Mouse (Mus musculus) heart, embryonic 13.5 days (tissue): ENCODE measurements at regions not wholly inside any gene's neighbourhood (a gene's known extent, or its start where the extent isn't known, plus 50 kb on each side); places are given as distances from the start of the nearest gene placed in this dataset.

Experiments
- ATAC-seq: fragments of 200-750 bp; cut with Nextera tagmentation; 2 replicates; pipeline ENCODE4 v1.8.0; 2017; ENCODE audit warnings: moderate TSS enrichment; ENCODE audit not compliant: insufficient number of reproducible peaks, low FRiP score, low TSS enrichment; ENCODE audit errors: extremely low read depth
- H3K27ac ChIP-seq: fragments of 300-500 bp; sonication (generic); replicated peaks from 2 replicates; pipeline ENCODE4 v1.5.1; 2015; ENCODE audit warnings: moderate library complexity, mild to moderate bottlenecking, inconsistent platforms
- H3K27me3 ChIP-seq: fragments of 300-500 bp; sonication (generic); replicated peaks from 2 replicates; pipeline ENCODE4 v1.6.1; 2015; ENCODE audit warnings: mild to moderate bottlenecking, inconsistent platforms
- H3K36me3 ChIP-seq: fragments of 300-500 bp; sonication (generic); 2 replicates; pipeline ENCODE4 v1.6.1; 2015; ENCODE audit warnings: mild to moderate bottlenecking, inconsistent platforms
- H3K4me1 ChIP-seq: fragments of 300-500 bp; sonication (generic); 2 replicates; pipeline ENCODE4 v1.6.1; 2015; ENCODE audit warnings: inconsistent platforms
- H3K4me2 ChIP-seq: fragments of 300-500 bp; sonication (generic); 2 replicates; pipeline ENCODE4 v1.6.1; 2015; ENCODE audit warnings: inconsistent platforms, mild to moderate bottlenecking, moderate library complexity
- H3K4me3 ChIP-seq: fragments of 300-500 bp; sonication (generic); 2 replicates; pipeline ENCODE4 v1.5.1; 2015; ENCODE audit warnings: moderate library complexity, mild to moderate bottlenecking, inconsistent platforms
- H3K9ac ChIP-seq: fragments of 300-500 bp; sonication (generic); 2 replicates; pipeline ENCODE4 v1.6.1; 2015; ENCODE audit warnings: inconsistent platforms, mild to moderate bottlenecking, moderate library complexity
- H3K9me3 ChIP-seq: fragments of 300-500 bp; sonication (generic); 2 replicates; pipeline ENCODE4 v1.6.1; 2016; ENCODE audit warnings: inconsistent platforms
- WGBS: fragments of 180-500 bp; shearing (Covaris S2); methylation state at CpG from one replicate; pipeline ENCODE4 v1.1.7; 2015; ENCODE audit warnings: mixed read lengths; 5-methylcytosine and 5-hydroxymethylcytosine counted together

DNA sequence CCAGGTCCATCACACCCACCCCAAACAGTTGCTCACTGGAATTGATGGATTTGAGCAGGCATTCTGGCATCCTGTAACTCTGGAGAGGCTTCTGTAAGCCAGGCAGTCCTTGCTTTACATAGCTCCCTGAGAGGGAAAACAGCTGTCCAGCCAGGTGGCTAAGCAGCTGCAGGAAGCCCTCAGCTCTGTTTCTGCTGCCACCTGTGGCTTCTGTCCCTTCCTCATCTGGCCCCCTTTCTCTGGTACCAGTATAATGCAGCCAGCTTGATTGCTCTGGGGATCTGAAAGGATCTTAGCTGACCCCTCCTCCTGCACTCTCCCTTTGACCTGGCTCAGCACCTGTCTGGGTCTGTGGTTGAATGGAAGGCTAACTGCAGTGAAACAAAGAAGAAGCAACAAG, 365.4 kb upstream of the Smim15 start:
- ATAC-seq = no peak
- no peaks in the 10 kb centered on the region for H3K9me3 ChIP-seq
- no peak overlapping the region for H3K9ac ChIP-seq
- H3K27me3 ChIP-seq = peaks cover 6% of the 10 kb centered on the region
- H3K36me3 ChIP-seq = no peaks in the 10 kb centered on the region
- no peak overlapping the region for H3K27ac ChIP-seq
- no peak overlapping the region for H3K4me2 ChIP-seq
- H3K4me3 ChIP-seq = no peak overlapping the region
- peaks cover 15% of the 10 kb centered on the region for H3K4me1 ChIP-seq

DNA sequence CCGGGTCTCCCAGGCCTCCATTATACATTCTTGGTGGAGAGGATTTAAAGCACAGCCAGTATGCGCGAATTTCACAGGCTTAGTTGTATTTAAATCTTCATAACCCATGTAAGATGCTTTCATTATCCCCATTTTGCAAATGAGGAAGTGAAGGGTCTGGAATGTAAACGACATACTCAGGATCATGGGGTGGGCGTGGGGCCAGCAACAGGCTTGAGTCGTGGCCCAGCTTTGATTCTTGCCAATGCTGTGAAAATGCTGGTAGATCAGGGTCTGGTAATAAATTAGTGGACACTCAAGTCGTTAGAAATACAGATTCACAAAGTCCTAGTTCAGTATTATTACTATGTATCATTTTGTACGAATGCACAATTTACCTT, 367.2 kb upstream of the Smim15 start:
- Histone ChIP-seq H3K4me3 (no peak overlapping the region), H3K9ac (no peak overlapping the region), H3K4me1 (peaks cover 15% of the 10 kb centered on the region), H3K4me2 (no peak overlapping the region; the same call in 1 of the 2 replicates), H3K36me3 (no peaks in the 10 kb centered on the region), H3K9me3 (no peaks in the 10 kb centered on the region), H3K27ac (peak overlapping the region; percentile 77), H3K27me3 (peaks cover 6% of the 10 kb centered on the region)
- ATAC-seq = no peak
- 53% methylated on average over 8 of the region's 8 CpGs for WGBS

DNA sequence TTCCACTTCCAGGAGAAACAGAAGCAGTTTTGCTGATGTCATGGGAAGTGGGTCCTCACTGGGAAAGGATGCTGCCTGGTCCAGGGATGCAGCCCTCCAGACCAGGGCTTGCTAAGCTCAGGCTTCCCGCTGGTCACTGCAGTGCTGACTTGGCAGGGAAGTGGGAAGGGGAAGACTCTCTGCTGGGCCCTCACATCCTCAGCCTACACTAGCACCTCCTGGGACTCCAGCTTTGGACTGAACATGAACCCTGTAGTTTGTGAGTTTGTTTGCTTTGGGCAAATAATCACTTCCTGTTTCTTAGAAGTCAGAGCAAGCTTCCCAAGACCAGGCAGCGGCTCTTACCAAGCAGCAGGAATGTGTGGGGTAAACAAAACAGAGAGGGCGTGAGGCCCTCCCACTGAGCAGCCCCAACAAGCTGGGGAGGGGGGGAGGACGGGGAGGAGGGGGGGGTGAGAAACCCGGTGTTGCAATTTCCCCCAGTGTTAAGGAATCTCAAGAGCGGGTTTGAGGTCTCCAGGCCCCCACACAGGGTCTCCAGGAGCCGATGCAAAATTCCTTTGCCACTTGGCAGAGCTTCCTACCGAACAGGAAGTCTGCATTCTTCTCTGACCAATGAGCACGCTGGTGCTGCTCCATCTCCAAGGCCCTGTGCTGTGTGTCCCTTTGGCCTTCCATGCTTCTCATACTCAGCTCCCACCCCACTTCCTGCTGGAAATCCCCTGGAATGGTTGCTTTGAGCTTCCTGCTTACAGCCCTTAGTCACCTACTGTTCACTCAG, 367.7 kb upstream of the Smim15 start:
- ATAC-seq = 0 out of 2 replicates have a peak, but pooled peaks have one; percentile 44
- WGBS = 12% methylated on average over 9 of the region's 9 CpGs
- Histone ChIP-seq H3K9ac (no peak overlapping the region), H3K27ac (peak overlapping the region; percentile 77), H3K4me1 (peaks cover 15% of the 10 kb centered on the region), H3K27me3 (peaks cover 4% of the 10 kb centered on the region), H3K36me3 (no peaks in the 10 kb centered on the region), H3K4me2 (peak overlapping the region; percentile 35), H3K4me3 (no peak overlapping the region), H3K9me3 (no peaks in the 10 kb centered on the region)

DNA sequence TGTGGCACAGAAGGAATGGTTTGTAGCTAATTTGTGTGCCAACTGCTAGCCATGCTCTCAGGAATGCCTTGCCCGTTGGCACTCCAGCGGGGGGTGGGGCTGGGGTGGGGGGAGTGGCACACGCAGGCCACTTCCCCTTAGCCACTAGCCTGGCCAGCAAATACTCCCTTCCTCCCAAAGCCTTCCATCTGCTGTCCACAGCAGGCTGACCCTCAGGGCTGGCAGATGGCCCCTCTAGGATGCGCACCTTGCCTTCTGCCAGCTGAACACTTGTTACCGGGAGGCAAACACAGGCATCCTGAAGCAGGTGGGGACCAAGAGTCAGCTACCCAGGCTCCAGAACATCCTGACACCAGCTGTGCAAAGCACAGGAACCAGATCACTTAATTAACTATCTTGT, 372.1 kb upstream of the Smim15 start:
- WGBS = 74% methylated on average over 5 of the region's 5 CpGs

DNA sequence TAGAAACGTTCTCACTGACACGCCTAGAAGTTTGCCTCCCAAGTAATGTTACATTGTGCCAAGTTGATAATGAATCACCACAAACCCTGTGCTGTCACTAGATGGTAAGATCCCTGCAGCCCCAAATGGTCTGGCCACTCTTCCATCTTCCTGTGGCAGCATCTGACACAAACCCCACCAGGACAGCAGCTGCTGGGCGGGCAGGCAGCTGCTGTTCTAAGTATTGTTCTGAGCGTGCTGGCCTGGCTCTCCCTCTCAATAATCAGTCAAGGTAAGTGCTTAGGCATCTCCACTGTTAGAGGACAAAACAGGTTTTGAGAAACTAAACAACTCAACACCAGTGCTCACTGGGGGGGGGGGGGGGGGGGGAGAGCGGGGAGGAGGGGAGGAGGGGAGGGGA, 375.7 kb upstream of the Smim15 start:
- Histone ChIP-seq H3K9ac (no peak overlapping the region), H3K27me3 (peaks cover 34% of the 10 kb centered on the region), H3K36me3 (no peaks in the 10 kb centered on the region), H3K9me3 (no peaks in the 10 kb centered on the region), H3K27ac (no peak overlapping the region), H3K4me3 (no peak overlapping the region), H3K4me1 (no peaks in the 10 kb centered on the region), H3K4me2 (no peak overlapping the region)
- no peak for ATAC-seq
- 56% methylated on average over 4 of the region's 5 CpGs for WGBS

More for the DNA sequence above, 372.1 kb upstream of the Smim15 start:
- H3K36me3 ChIP-seq = no peaks in the 10 kb centered on the region
- no peak overlapping the region for H3K4me3 ChIP-seq
- no peak overlapping the region for H3K4me2 ChIP-seq
- peaks cover 9% of the 10 kb centered on the region for H3K27me3 ChIP-seq
- H3K4me1 ChIP-seq = peaks cover 14% of the 10 kb centered on the region
- no peak overlapping the region for H3K9ac ChIP-seq
- H3K9me3 ChIP-seq = no peaks in the 10 kb centered on the region
- H3K27ac ChIP-seq = no peak overlapping the region
- ATAC-seq = no peak

DNA sequence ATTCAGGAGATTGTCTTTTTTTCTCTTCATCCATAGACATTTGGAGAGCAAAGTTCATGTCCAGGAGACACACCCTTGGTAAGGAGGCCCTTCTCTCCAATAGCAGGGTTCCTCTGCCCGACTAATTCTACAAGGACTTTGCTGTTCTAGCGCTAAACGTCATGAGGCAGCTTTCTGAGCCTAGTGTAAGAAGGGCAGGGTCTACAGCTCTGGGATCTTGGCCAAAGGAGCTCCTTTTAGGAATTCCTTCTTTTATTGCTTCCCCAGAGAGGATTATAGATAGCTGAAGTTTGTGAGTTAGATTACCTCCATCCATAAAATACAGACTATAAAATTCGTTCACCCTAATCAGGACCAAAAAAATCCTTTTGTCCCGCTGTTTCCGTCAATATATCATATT, 378.5 kb upstream of the Smim15 start:
- Histone ChIP-seq H3K9me3 (no peaks in the 10 kb centered on the region), H3K27ac (no peak overlapping the region), H3K27me3 (peaks cover 43% of the 10 kb centered on the region), H3K36me3 (no peaks in the 10 kb centered on the region), H3K4me1 (no peaks in the 10 kb centered on the region), H3K4me2 (no peak overlapping the region), H3K9ac (no peak overlapping the region), H3K4me3 (no peak overlapping the region)
- WGBS = 80% methylated on average over 6 of the region's 6 CpGs
- no peak for ATAC-seq

DNA sequence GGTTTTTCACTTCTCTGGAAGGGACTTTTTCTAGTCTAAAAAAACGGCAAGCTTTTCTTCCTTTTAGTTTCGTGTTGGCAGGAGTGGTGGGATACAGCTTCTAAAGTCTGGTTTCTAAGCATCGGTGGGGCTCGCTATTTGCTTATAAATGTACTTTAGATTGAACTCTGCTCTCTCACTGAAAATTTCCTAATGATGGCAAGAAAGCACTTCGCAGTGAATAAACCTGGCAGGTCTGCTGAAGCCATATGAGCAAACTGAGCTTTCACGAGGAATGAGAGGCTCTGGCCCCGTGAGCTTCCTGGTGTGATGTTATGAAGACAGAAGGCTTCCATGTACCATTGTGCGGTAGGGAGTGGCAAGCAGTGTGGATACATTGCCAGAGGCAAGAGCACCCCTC, 380.0 kb upstream of the Smim15 start:
- Histone ChIP-seq H3K9me3 (no peaks in the 10 kb centered on the region), H3K27me3 (peaks cover 43% of the 10 kb centered on the region), H3K27ac (no peak overlapping the region), H3K4me2 (no peak overlapping the region), H3K9ac (no peak overlapping the region), H3K4me3 (no peak overlapping the region), H3K36me3 (no peaks in the 10 kb centered on the region), H3K4me1 (no peaks in the 10 kb centered on the region)
- WGBS = 57% methylated on average over 8 of the region's 8 CpGs
- ATAC-seq = no peak

DNA sequence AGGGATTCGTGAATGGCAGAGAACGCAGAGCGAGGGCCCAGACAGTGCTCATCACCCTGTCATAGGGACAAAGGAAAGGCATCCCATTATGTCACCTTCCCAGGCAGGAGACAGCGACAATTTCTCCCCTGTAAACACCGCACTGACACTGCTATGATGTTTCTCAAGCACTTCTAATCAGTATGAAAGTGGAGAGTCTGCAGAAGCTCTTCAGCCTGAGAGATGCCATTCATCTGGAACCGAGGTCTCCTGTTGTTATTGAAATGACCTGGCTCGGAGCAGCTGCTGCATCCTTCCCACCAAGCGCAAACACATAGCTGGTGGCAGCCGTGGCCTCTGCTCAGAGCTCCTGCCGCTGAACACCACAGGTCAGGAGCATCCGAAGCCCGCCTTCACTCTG, 380.5 kb upstream of the Smim15 start:
- WGBS = 29% methylated on average over 12 of the region's 12 CpGs
- Histone ChIP-seq H3K4me3 (no peak overlapping the region), H3K36me3 (no peaks in the 10 kb centered on the region), H3K27me3 (peaks cover 43% of the 10 kb centered on the region), H3K9ac (no peak overlapping the region), H3K4me2 (no peak overlapping the region), H3K4me1 (no peaks in the 10 kb centered on the region), H3K9me3 (no peaks in the 10 kb centered on the region), H3K27ac (no peak overlapping the region)
- ATAC-seq = no peak

DNA sequence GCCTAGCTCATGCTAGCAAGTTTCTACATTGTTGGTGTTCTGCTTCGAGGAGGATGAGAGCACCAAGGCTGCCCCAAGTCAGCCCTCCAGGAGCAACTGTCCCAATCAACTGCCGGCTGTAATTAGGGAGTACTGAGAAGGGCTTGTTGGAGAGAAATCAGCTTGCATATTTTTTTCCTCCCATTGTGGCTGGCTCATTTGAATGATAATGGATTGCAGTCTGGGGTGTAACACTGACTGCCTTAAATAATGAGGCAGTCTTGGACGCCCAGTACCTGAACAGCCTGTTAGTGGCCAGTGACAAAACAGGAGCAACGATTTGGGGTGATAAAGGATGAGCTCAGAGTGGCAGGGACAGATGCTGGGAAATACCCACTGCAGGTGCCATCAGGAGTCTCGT, 382.8 kb upstream of the Smim15 start:
- no peak overlapping the region for H3K4me2 ChIP-seq
- peaks cover 31% of the 10 kb centered on the region for H3K27me3 ChIP-seq
- H3K4me3 ChIP-seq = no peak overlapping the region
- no peaks in the 10 kb centered on the region for H3K9me3 ChIP-seq
- 35% methylated on average over 5 of the region's 5 CpGs for WGBS
- no peak for ATAC-seq
- H3K36me3 ChIP-seq = no peaks in the 10 kb centered on the region
- H3K4me1 ChIP-seq = no peaks in the 10 kb centered on the region
- no peak overlapping the region for H3K27ac ChIP-seq
- no peak overlapping the region for H3K9ac ChIP-seq

DNA sequence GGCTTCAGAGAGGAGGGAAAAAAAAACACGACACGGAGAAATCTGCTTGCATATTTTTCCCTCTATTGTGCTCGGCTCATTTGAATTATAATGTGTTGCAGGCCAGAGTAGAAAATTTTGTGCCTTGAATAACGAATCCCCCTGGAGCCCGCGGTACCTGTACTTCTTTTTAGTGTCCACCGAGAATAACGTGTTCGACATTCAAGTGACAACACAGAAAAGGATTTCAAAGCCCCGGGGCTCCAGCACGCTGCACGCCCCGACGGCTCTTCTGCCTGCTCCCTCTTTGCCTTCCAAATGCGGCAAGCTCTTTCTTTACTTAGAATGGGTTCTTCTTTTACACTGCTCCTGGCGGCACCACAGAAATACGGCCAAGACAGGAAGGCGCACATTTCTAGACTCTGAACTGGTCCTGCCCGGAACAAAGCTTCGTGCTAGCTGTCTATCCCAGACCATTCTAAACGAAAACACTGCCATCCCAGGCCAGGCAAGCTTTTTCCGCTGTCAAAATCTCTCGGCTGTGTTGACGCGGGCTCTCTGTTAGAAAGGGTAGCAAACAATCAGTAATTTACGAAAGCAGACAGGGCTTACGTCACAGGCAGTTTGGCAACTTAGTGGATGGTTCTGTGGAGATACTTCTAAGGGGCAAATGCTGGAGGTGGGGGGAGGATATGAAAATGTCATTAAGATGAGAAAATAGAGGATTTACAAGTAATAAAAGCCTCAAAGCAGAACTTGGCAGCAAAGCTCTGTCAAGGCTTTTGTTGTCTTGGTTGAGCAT, 398.2 kb upstream of the Smim15 start:
- H3K27me3 ChIP-seq = peaks cover 55% of the 10 kb centered on the region
- H3K9me3 ChIP-seq = no peaks in the 10 kb centered on the region
- H3K36me3 ChIP-seq = no peaks in the 10 kb centered on the region
- H3K9ac ChIP-seq = peak overlapping the region; percentile 65
- ATAC-seq = no peak
- no peak overlapping the region for H3K27ac ChIP-seq
- peak overlapping the region; percentile 73 for H3K4me2 ChIP-seq
- peaks cover 26% of the 10 kb centered on the region for H3K4me1 ChIP-seq
- WGBS = 5% methylated on average over 27 of the region's 27 CpGs
- peak overlapping the region; percentile 49 for H3K4me3 ChIP-seq

DNA sequence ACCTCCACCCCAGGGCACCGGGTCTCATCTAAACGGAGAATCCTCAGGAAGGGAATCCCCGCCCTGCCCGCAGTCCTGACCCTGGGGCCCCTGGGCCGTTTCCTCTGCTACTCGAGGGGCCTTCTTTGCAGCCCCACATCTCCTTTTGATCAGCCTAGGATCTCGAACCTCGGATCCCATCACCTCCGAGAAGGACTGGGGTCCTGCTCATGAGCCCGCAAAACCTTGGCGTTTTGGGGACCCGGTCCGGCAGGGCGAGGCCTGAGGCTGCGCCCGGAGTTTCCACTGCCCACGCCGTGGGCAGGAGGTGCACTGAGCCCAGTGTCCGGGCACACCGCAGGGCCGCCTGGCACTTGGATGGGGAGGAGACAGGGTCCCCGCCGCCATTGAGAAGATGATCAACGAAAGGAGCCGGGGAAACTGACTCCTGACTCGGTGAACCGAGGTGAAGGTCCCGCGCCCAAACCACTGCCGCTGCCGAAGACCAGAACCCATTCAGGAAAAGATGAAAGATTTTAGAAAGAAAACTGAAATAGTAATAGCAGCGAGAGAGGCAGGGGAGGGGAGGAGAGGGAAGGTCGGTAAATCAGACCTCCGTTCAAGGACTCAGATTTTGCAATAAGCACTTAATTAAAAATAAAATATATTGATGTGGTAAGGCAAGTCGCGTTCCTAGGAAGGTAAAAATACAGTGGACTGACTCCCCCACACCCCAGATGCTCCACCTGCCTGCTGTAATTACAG, 399.0 kb upstream of the Smim15 start:
- peak overlapping the region; percentile 73 for H3K4me2 ChIP-seq

More for the DNA sequence above, 399.0 kb upstream of the Smim15 start:
- Histone ChIP-seq H3K36me3 (no peaks in the 10 kb centered on the region), H3K9me3 (no peaks in the 10 kb centered on the region), H3K9ac (peak overlapping the region; percentile 65), H3K27me3 (peaks cover 55% of the 10 kb centered on the region), H3K27ac (no peak overlapping the region), H3K4me3 (peak overlapping the region; percentile 49), H3K4me1 (peaks cover 26% of the 10 kb centered on the region)
- ATAC-seq = no peak
- 2% methylated on average over 36 of the region's 36 CpGs for WGBS
